Mouse (Mus musculus) mouse trophoblast stem cell (cell line): Measurements from ENCODE around the gene Ttll2.
"Not testable (repeated sequence)": the region's sequence is repeated elsewhere in the genome, so short reads cannot be mapped to it uniquely, and the experiment has no call there.

ENCODE experiments used
- in situ Hi-C, 2 experiments: fragments of 300-500 bp; cut with MseI, MboI; formaldehyde crosslinking; loops; 2 replicates in 1 of 2; 3 replicates in 1 of 2; pipeline ENCODE4 v1.15.1; 2025

Ttll2 gene

GRCm38 (mm10) chr17:7360749-7361465 is 8.4 kb upstream of the Ttll2 start:
- in situ Hi-C loops: not testable (repeated sequence)

GRCm38 (mm10) chr17:7359806-7360205 is 7.3 kb upstream of the Ttll2 start:
- in situ Hi-C loops: not testable (repeated sequence)

- in situ Hi-C loops: not testable (repeated sequence)
Observed at GRCm38 (mm10) chr17:7348765-7349164, 3.7 kb downstream of the Ttll2 start.

- in situ Hi-C loops: not testable (repeated sequence)
Observed at GRCm38 (mm10) chr17:7337381-7337780, 15.1 kb downstream of the Ttll2 start.

GRCm38 (mm10) chr17:7332745-7333144 is 19.8 kb downstream of the Ttll2 start:
- in situ Hi-C loops: not testable (repeated sequence)

- in situ Hi-C loops: not testable (repeated sequence)
Observed at GRCm38 (mm10) chr17:7326415-7326814, 26.1 kb downstream of the Ttll2 start.

- in situ Hi-C loops: not testable (repeated sequence)
Observed at GRCm38 (mm10) chr17:7324346-7324745, 28.1 kb downstream of the Ttll2 start, which contains the start of gene Tcp10a. Gene Tcp10a (plus strand): TSS chr17:7324646.

- in situ Hi-C loops: not testable (repeated sequence)
Observed at GRCm38 (mm10) chr17:7319789-7320188, 32.7 kb downstream of the Ttll2 start.

- in situ Hi-C loops: not testable (repeated sequence)
Observed at GRCm38 (mm10) chr17:7315693-7316382, 36.7 kb downstream of the Ttll2 start.

GRCm38 (mm10) chr17:7306278-7307196 is 46.0 kb downstream of the Ttll2 start:
- in situ Hi-C loops: not testable (repeated sequence)
